Mouse (Mus musculus): ENCODE measurements at regions not wholly inside any gene's neighbourhood (a gene's known extent, or its start where the extent isn't known, plus 50 kb on each side); places are given as distances from the start of the nearest gene placed in this dataset.

DNA sequence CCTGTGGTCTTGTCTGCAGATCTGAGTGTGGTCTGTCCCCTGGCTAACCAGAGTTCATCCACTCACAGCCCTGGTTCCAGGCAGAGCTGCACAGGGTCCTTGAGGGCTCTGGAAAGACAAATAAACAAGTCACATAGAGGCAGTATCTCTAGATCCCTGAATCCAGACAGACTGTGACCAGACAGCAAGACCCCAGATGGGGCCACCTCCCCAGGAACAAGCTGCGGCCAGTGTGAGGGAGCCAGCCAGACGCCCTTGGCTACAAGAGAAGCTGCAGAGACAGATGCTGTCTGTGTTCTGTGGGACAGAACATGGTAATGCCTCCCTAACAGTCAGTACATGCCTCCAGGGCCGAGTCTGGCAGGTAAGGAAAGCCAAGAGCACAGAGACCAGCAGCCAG lies 127.6 kb upstream of the Ccnd1 start:
- TF ChIP-seq POLR2A (IDR thresholded peaks at IDR 0.05; ENCODE audit: borderline replicate concordance, extremely low read depth, low read depth, low read length) (no peak), CTCF (IDR thresholded peaks at IDR 0.05; ENCODE audit: insufficient read depth, low read length) (no peak)
